Mouse (Mus musculus) MEL (cell line): ENCODE results near the gene Prdm16. TPM values are rescaled to one million over a fixed set of nuclear protein-coding genes. Genes with fewer than 3 reads are reported as not detected.

Experiments
- DNase-seq: peaks from one replicate; pipeline ENCODE4 v3.0.0; 2011; ENCODE audit warnings: low read depth, low spot score
- H3K27ac ChIP-seq: 2 replicates; pipeline ENCODE4 v1.5.1; 2012; ENCODE audit warnings: low read depth, mild to moderate bottlenecking, control low read depth, low read length, moderate library complexity; ENCODE audit not compliant: control insufficient read depth
- H3K27me3 ChIP-seq, 2 experiments: fragments of 150-350 bp in 1 of 2; sonication (generic) in 1 of 2; 2 replicates each; pipeline ENCODE4 v1.6.1; 2012; ENCODE audit warnings: low read length in 2 of 2, mild to moderate bottlenecking in 2 of 2, improper control_type of control experiment in 1 of 2, moderate library complexity in 1 of 2; ENCODE audit not compliant: insufficient read depth in 2 of 2, control insufficient read depth in 1 of 2
- H3K36me3 ChIP-seq, 2 experiments: 2 replicates each; pipeline ENCODE4 v1.6.1; 2012 to 2014; ENCODE audit warnings: low read length in 2 of 2, improper control_type of control experiment in 1 of 2, inconsistent platforms in 1 of 2, mild to moderate bottlenecking in 1 of 2; ENCODE audit not compliant: insufficient read depth in 2 of 2, control insufficient read depth in 1 of 2
- H3K4me1 ChIP-seq, 2 experiments: fragments of 150-350 bp in 1 of 2; sonication (generic) in 1 of 2; 2 replicates each; pipeline ENCODE4 v1.6.1; 2012; ENCODE audit warnings: low read length in 2 of 2, improper control_type of control experiment in 1 of 2, mild to moderate bottlenecking in 1 of 2; ENCODE audit not compliant: insufficient read depth in 2 of 2, control insufficient read depth in 1 of 2
- H3K4me3 ChIP-seq, 2 experiments: fragments of 150-350 bp in 1 of 2; sonication (generic) in 1 of 2; 2 replicates each; pipeline ENCODE4 v1.5.1; 2012; ENCODE audit warnings: low read depth in 2 of 2, low read length in 2 of 2, mild to moderate bottlenecking in 2 of 2, moderate library complexity in 2 of 2, control low read depth in 1 of 2, improper control_type of control experiment in 1 of 2; ENCODE audit not compliant: control insufficient read depth in 1 of 2, insufficient read depth in 1 of 2
- H3K79me2 ChIP-seq: 2 replicates; pipeline ENCODE4 v1.6.1; 2012; ENCODE audit warnings: mild to moderate bottlenecking, low read length, moderate library complexity; ENCODE audit not compliant: control insufficient read depth, poor library complexity, insufficient read depth
- H3K9ac ChIP-seq: 2 replicates; pipeline ENCODE4 v1.6.1; 2012; ENCODE audit warnings: low read depth, mild to moderate bottlenecking, control low read depth, low read length, moderate library complexity; ENCODE audit not compliant: control insufficient read depth, poor library complexity, severe bottlenecking
- H3K9me3 ChIP-seq: fragments of 150-350 bp; sonication (generic); replicated peaks from 2 replicates; pipeline ENCODE4 v1.6.1; 2012; ENCODE audit warnings: mild to moderate bottlenecking, low read length, improper control_type of control experiment, moderate library complexity; ENCODE audit not compliant: insufficient read depth
- CHD1 ChIP-seq: IDR thresholded peaks from 2 replicates; pipeline ENCODE4 v1.6.1; 2012; ENCODE audit warnings: low read depth, mild to moderate bottlenecking, inconsistent platforms, low read length, improper control_type of control experiment
- CTCF ChIP-seq, 3 experiments: IDR thresholded peaks in 2 of 3; conservative IDR thresholded peaks in 1 of 3; 2 replicates each; pipeline ENCODE4 v1.5.1; 2011 to 2012; ENCODE audit warnings: low read length in 3 of 3, low read depth in 2 of 3, mild to moderate bottlenecking in 2 of 3, improper control_type of control experiment in 1 of 3, inconsistent platforms in 1 of 3, mixed read lengths in 1 of 3, moderate library complexity in 1 of 3; ENCODE audit not compliant: control insufficient read depth in 1 of 3, insufficient read depth in 1 of 3, poor library complexity in 1 of 3, severe bottlenecking in 1 of 3
- E2F4 ChIP-seq: IDR thresholded peaks from 2 replicates; pipeline ENCODE4 v1.6.1; 2011; ENCODE audit warnings: low read depth, low read length, improper control_type of control experiment, borderline replicate concordance
- EP300 ChIP-seq, 2 experiments: IDR thresholded peaks; 2 replicates each; pipeline ENCODE4 v1.6.1; 2011; ENCODE audit warnings: improper control_type of control experiment in 2 of 2, low read length in 2 of 2, low read depth in 1 of 2, mild to moderate bottlenecking in 1 of 2
- ETS1 ChIP-seq: IDR thresholded peaks from 2 replicates; pipeline ENCODE4 v1.6.1; 2012; ENCODE audit warnings: low read depth, mild to moderate bottlenecking, inconsistent platforms, low read length, improper control_type of control experiment, moderate library complexity
- MAZ ChIP-seq: IDR thresholded peaks from 2 replicates; pipeline ENCODE4 v1.6.1; 2012; ENCODE audit warnings: low read depth, mild to moderate bottlenecking, inconsistent platforms, low read length, improper control_type of control experiment
- MEF2A ChIP-seq: IDR thresholded peaks from 2 replicates; pipeline ENCODE4 v1.6.1; 2014; ENCODE audit warnings: low read depth, mild to moderate bottlenecking, inconsistent platforms, low read length, improper control_type of control experiment; ENCODE audit not compliant: poor library complexity, insufficient replicate concordance, severe bottlenecking; ENCODE audit errors: extremely low read depth
- MXI1 ChIP-seq: IDR thresholded peaks from 2 replicates; pipeline ENCODE4 v1.6.1; 2011; ENCODE audit warnings: mild to moderate bottlenecking, low read depth, low read length, improper control_type of control experiment
- MYB ChIP-seq: IDR thresholded peaks from 2 replicates; pipeline ENCODE4 v1.6.1; 2011; ENCODE audit warnings: mild to moderate bottlenecking, low read depth, low read length, improper control_type of control experiment
- POLR2AphosphoS2 ChIP-seq: IDR thresholded peaks from 2 replicates; pipeline ENCODE4 v1.6.1; 2011; ENCODE audit warnings: low read length, improper control_type of control experiment
- POLR2AphosphoS5 ChIP-seq: IDR thresholded peaks from 2 replicates; pipeline ENCODE4 v1.6.1; 2012; ENCODE audit warnings: low read depth, borderline replicate concordance, mild to moderate bottlenecking, inconsistent platforms, low read length, moderate library complexity, mixed read lengths
- RAD21 ChIP-seq: IDR thresholded peaks from 2 replicates; pipeline ENCODE4 v1.6.1; 2011; ENCODE audit warnings: mild to moderate bottlenecking, low read depth, low read length, improper control_type of control experiment
- RCOR1 ChIP-seq: IDR thresholded peaks from 2 replicates; pipeline ENCODE4 v1.6.1; 2012; ENCODE audit warnings: low read depth, mild to moderate bottlenecking, inconsistent platforms, low read length, improper control_type of control experiment
- TBP ChIP-seq: IDR thresholded peaks from 2 replicates; pipeline ENCODE4 v1.8.0; 2011; ENCODE audit warnings: low read depth, low read length, improper control_type of control experiment
- UBTF ChIP-seq: IDR thresholded peaks from 2 replicates; pipeline ENCODE4 v1.6.1; 2012; ENCODE audit warnings: low read depth, mild to moderate bottlenecking, inconsistent platforms, low read length, improper control_type of control experiment, moderate library complexity, borderline replicate concordance; ENCODE audit not compliant: insufficient read depth
- USF1 ChIP-seq: IDR thresholded peaks from 2 replicates; pipeline ENCODE4 v1.6.1; 2014; ENCODE audit warnings: low read depth, mild to moderate bottlenecking, inconsistent platforms, low read length, improper control_type of control experiment, moderate library complexity
- ZKSCAN1 ChIP-seq: IDR thresholded peaks from 2 replicates; pipeline ENCODE4 v1.6.1; 2012; ENCODE audit warnings: low read depth, mild to moderate bottlenecking, inconsistent platforms, low read length, improper control_type of control experiment, moderate library complexity
- polyA plus RNA-seq, 2 experiments: library from polyadenylated mRNA; stranded (reverse) in 1 of 2; unstranded in 1 of 2; fragments of >175 nt in 1 of 2; fragments of >200 nt in 1 of 2; gene quantifications; 2 replicates each; pipeline versions ENCODE4 v1.2.1 to v1.2.4; 2012; ENCODE audit warnings: low replicate concordance in 2 of 2, low read depth in 1 of 2; ENCODE audit not compliant: insufficient read length in 2 of 2, insufficient read depth in 1 of 2, missing spikeins in 1 of 2
- total RNA-seq: library from RNA; depleted of rRNA; stranded (reverse); fragments of 300-350 nt; gene quantifications from 2 replicates; pipeline ENCODE4 v1.2.3, GENCODE M21; 2012

Gene Prdm16
- total and polyA plus RNA-seq, 3 experiments = not detected

DNA sequence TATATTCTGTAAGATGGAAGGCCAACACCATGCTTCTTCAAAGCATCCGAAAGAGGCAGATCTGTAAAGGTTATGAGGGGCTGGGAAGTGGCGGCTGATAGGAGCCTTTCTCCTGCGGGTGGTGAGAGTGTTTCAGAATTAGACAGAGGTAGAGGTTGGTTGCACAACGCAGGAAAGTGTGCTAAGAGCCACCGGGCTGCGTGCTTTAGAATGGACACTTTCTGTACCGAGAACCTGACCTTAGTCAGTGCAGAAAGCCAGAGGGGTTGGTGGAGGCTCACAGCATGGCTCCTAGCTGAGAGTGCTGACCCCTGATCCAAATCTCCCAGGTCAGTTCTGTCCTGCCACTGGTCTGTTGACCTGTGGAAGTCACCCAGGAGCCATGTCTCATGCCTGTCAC lies 106.3 kb downstream of the Prdm16 start:
- H3K9me3 ChIP-seq = no peaks in the 10 kb centered on the region

DNA sequence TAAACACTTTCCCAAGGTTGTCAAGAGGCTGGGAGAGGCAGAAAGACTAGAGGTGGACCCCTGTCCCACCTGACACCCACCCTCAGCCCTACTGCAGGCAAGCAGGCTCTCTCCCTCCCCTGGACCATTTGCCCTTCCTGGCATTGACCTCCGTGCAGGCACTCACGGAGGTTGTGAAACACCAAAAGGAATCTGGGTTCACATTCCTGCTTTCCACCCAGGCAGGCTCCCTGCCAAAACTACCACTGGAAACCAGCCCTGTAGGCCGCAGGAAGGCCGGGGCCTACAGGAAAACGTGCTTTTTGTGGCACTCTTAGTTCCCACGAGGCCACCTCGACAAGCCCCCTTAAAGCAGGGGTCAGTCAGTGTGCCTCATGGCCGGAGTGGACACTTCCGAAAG lies 109.2 kb downstream of the Prdm16 start:
- H3K79me2 ChIP-seq = no peaks in the 10 kb centered on the region
- TF ChIP-seq MEF2A (no peak), TBP (no peak), MAZ (no peak), CTCF (IDR thresholded peaks at IDR 0.05 in 2 of 3, conservative IDR thresholded peaks at IDR 0.05 in 1 of 3; ENCODE audit: control insufficient read depth in 1 of 3, insufficient read depth in 1 of 3, low read depth in 2 of 3, low read length in 3 of 3, poor library complexity in 1 of 3, severe bottlenecking in 1 of 3) (no peak), ETS1 (no peak)
- TF ChIP-seq, all 39 proteins: peak for 0
- H3K36me3 ChIP-seq = no peaks in the 10 kb centered on the region
- no peaks in the 10 kb centered on the region for H3K9me3 ChIP-seq
- no peak for DNase-seq
- no peaks in the 10 kb centered on the region for H3K27me3 ChIP-seq
- no peaks in the 10 kb centered on the region for H3K4me1 ChIP-seq
- H3K27ac ChIP-seq = no peak overlapping the region
- H3K9ac ChIP-seq = no peak overlapping the region
- no peak overlapping the region for H3K4me3 ChIP-seq

More for the DNA sequence above, 106.3 kb downstream of the Prdm16 start:
- no peaks in the 10 kb centered on the region for H3K27me3 ChIP-seq
- no peaks in the 10 kb centered on the region for H3K4me1 ChIP-seq
- TF ChIP-seq UBTF (no peak), CHD1 (no peak), EP300 (IDR thresholded peaks at IDR 0.05; ENCODE audit: low read depth in 1 of 2, low read length in 2 of 2) (no peak), RCOR1 (no peak), E2F4 (no peak), POLR2AphosphoS2 (no peak), ETS1 (no peak), MAZ (no peak), USF1 (no peak), POLR2AphosphoS5 (no peak), MYB (no peak), RAD21 (no peak), ZKSCAN1 (no peak), MXI1 (no peak)
- TF ChIP-seq, all 39 proteins: peak for 0
- no peak overlapping the region for H3K9ac ChIP-seq
- no peak overlapping the region for H3K4me3 ChIP-seq
- H3K27ac ChIP-seq = no peak overlapping the region
- no peaks in the 10 kb centered on the region for H3K36me3 ChIP-seq
- no peaks in the 10 kb centered on the region for H3K79me2 ChIP-seq
- no peak for DNase-seq
